Mouse (Mus musculus): ENCODE results near the gene Hoxa6.

The Hoxa6 gene

DNA sequence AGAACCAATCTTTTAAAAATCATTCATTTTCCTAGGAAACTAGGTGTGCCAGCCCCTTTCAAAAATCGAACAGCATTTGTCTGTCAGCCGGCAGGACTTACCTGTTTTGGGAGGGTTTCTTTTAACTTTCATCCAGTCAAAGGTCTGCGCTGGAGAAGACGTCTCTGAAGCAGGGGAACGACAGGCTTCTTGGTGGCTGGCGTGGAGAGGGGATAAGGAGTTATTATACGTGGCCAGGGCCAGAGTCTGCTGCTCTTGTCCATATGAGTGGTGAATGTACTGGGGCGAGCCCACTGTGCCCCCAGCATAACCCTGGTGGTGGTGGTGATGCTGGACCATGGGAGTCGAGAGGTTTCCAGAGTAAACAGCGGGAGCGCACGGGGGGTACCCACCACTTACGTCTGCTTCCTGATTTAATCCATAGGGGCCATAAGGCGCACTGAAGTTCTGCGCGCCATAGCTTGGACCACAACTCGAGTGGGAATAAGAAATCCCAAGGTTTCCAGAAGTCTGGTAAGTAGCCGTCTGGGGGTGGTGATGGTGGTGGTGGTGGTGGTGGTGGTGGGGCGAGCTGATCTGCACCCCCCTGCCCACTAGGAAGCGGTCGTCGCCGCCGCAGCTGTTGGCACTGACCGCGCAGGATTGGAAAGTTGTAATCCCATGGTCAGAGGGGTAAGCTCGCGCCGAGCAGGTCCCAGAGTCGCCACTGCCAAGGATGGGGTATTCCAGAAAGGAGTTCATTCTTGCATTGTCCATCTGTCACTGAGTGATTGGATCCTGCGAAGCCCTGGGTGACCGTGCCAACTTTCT is 50.9 kb downstream of the Hoxa6 start:
- in situ Hi-C loops (cut with MboI; ENCODE audit: low sequenced_read_pairs) = no loop called here

DNA sequence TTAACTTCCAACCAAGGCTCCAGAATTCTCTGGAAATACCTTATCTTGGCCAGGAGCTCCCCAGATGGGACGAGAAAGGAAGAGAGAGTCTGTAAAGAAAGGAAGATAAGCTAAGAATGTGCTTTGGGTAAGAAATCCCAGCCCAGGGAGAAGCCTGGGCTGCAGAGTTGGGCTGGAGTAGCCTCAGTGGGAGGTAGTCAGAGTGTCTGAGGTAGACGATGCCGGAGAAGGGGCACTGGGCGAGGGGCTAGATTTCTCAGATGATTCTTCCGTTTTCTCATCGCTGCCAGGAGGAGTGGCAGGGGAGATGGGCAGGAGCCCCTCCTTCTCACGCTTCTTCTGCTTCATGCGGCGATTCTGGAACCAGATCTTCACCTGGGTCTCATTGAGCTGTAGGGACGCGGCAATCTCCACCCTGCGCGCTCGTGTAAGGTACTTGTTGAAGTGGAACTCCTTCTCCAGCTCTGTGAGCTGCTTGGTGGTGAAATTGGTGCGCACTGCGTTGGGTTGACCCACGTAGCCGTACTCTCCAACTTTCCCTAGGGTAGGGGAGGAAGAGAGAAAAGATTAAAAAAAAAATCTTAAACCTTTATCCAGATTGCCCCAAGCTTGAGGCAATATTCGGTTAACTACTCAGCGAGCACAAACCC is 51.8 kb downstream of the Hoxa6 start:
- in situ Hi-C loops (cut with MboI; ENCODE audit: low sequenced_read_pairs) = no loop called here
